Comparison of ENCODE assay signal across 8 mouse cellular contexts in genomic region chr17:15498753-15499113, GRCm38 (mm10). TPM values are rescaled to one million over a fixed set of nuclear protein-coding genes. Genes with fewer than 3 reads are reported as not detected.
DNase-seq lines count a peak whose midpoint lies in the region; ATAC-seq and TF ChIP-seq lines count a peak whose summit lies in the region.

No protein-coding gene starts in this region.

- H3K9ac ChIP-seq in intestine, postnatal 0 days (ENCODE audit: low read depth, low read length) = peak overlapping the region; percentile 91; the same call in 1 of the 2 replicates
- peak overlapping the region; percentile 71 for H3K9ac ChIP-seq in neural tube, embryonic 15.5 days (replicated peaks)

- H3K4me3 ChIP-seq in intestine, postnatal 0 days (ENCODE audit: low read depth, low read length) = peak overlapping the region; percentile 97
- peak overlapping the region; percentile 95 for H3K4me3 ChIP-seq in neural tube, embryonic 15.5 days (replicated peaks)

- no peaks in the 10 kb centered on the region for H3K9me3 ChIP-seq in intestine, postnatal 0 days (ENCODE audit: control insufficient read depth)
- H3K9me3 ChIP-seq in neural tube, embryonic 15.5 days (replicated peaks) = no peaks in the 10 kb centered on the region

- H3K27me3 ChIP-seq in intestine, postnatal 0 days (replicated peaks; ENCODE audit: control insufficient read depth, insufficient read depth, low read length) = no peaks in the 10 kb centered on the region
- no peaks in the 10 kb centered on the region for H3K27me3 ChIP-seq in neural tube, embryonic 15.5 days (replicated peaks)

- H3K27ac ChIP-seq in intestine, postnatal 0 days (ENCODE audit: low read depth, low read length) = 0 out of 2 replicates have a peak overlapping the region, but pooled peaks have one; percentile 98
- peak overlapping the region; percentile 92 for H3K27ac ChIP-seq in neural tube, embryonic 15.5 days (replicated peaks)

- intact Hi-C loops in left cerebral cortex, postnatal 25 days (cut with DNase I) = loop anchor here (1.0 kb wide), 1 partner anchor 207 kb away; no protein-coding TSS in a partner anchor

- peak overlapping the region; percentile 85 for H3K4me2 ChIP-seq in intestine, postnatal 0 days (replicated peaks; ENCODE audit: low read depth)
- H3K4me2 ChIP-seq in neural tube, embryonic 15.5 days = peak overlapping the region; percentile 90

- no peak for TF ChIP-seq CTCF in intestine, postnatal 0 days (IDR thresholded peaks at IDR 0.05; ENCODE audit: low read depth)

- 0 out of 2 replicates have a peak, but pooled peaks cover 11% of the 10 kb centered on the region for H3K4me1 ChIP-seq in intestine, postnatal 0 days (replicated peaks; ENCODE audit: control insufficient read depth, insufficient read depth, low read length)
- peaks cover 46% of the 10 kb centered on the region for H3K4me1 ChIP-seq in neural tube, embryonic 15.5 days

- 36% methylated on average over 7 of the region's 7 CpGs for WGBS in intestine, postnatal 0 days
- 48% methylated on average over 7 of the region's 7 CpGs for WGBS in neural tube, embryonic 15.5 days

- H3K36me3 ChIP-seq in intestine, postnatal 0 days (ENCODE audit: control insufficient read depth, insufficient read depth) = peaks cover 24% of the 10 kb centered on the region
- H3K36me3 ChIP-seq in neural tube, embryonic 15.5 days = peaks cover 12% of the 10 kb centered on the region

- DNase-seq in gastrocnemius, postnatal 10 days = peak; percentile 14
- DNase-seq in gastrocnemius, adult 18-20 months (ENCODE audit: low spot score) = no peak
- DNase-seq in right cerebral cortex, postnatal 4 days = peak; percentile 29
- DNase-seq in right cerebral cortex, postnatal 36 days (ENCODE audit: low spot score in 2 of 2) = no peak
- no peak for DNase-seq in ovary, adult 18-20 months (ENCODE audit: low spot score)
- DNase-seq in left cerebral cortex, postnatal 25 days (ENCODE audit: low spot score in 2 of 2) = no peak

- no peak for ATAC-seq in intestine, postnatal 0 days
- no peak for ATAC-seq in neural tube, embryonic 15.5 days (ENCODE audit: low FRiP score)

RNA-seq across cellular contexts. Expression of gene Psmb1, which starts 0.8 kb away (rescaled TPM):
- 100 to 1,000 TPM; 136 to 143 TPM for total RNA-seq in gastrocnemius, postnatal 10 days (2021)
- total RNA-seq in gastrocnemius, adult 18-20 months (2021) = 100 to 1,000 TPM; 105 to 115 TPM
- polyA plus RNA-seq in intestine, postnatal 0 days (2015; fragmentation: Nextera tagmentation; extraction: Ambion mirVana) = 233 and 246 TPM in 2 replicates
- 247 and 250 TPM in 2 replicates for polyA plus RNA-seq in neural tube, embryonic 15.5 days (2015; fragmentation: Nextera tagmentation; extraction: Ambion mirVana)
- 100 to 1,000 TPM; 122 to 129 TPM for total RNA-seq in left cerebral cortex, postnatal 25 days (2021)

RNA-seq across cellular contexts. Expression of gene Tbp, which starts 1.0 kb away (rescaled TPM):
- 10 to 100 TPM in 1 of 2 experiments, 1 to 10 TPM in 1; 10.0 to 11.6 TPM for total RNA-seq in gastrocnemius, postnatal 10 days (2021)
- 1 to 10 TPM; 6.7 to 7.0 TPM for total RNA-seq in gastrocnemius, adult 18-20 months (2021)
- polyA plus RNA-seq in intestine, postnatal 0 days (2015; fragmentation: Nextera tagmentation; extraction: Ambion mirVana) = 21.7 and 22.4 TPM in 2 replicates
- 48.8 and 51.7 TPM in 2 replicates for polyA plus RNA-seq in neural tube, embryonic 15.5 days (2015; fragmentation: Nextera tagmentation; extraction: Ambion mirVana)
- 10 to 100 TPM; 25.2 to 28.8 TPM for total RNA-seq in left cerebral cortex, postnatal 25 days (2021)

RNA-seq across cellular contexts. Expression of gene Pdcd2, which starts 28.4 kb away (rescaled TPM):
- 10 to 100 TPM; 14.5 to 16.9 TPM for total RNA-seq in gastrocnemius, postnatal 10 days (2021)
- total RNA-seq in gastrocnemius, adult 18-20 months (2021) = 10 to 100 TPM; 13.8 to 19.2 TPM
- polyA plus RNA-seq in intestine, postnatal 0 days (2015; fragmentation: Nextera tagmentation; extraction: Ambion mirVana) = 42.7 and 46.2 TPM in 2 replicates
- polyA plus RNA-seq in neural tube, embryonic 15.5 days (2015; fragmentation: Nextera tagmentation; extraction: Ambion mirVana) = 63.4 and 66.6 TPM in 2 replicates
- 10 to 100 TPM; 14.7 to 17.0 TPM for total RNA-seq in left cerebral cortex, postnatal 25 days (2021)

Comparison
In these comparisons a context has a peak if more than half of its experiments do, and no peak if none do; other contexts are left out.
1. DNase-seq: peak in gastrocnemius, postnatal 10 days (single experiment) and right cerebral cortex, postnatal 4 days (single experiment); none in gastrocnemius, adult 18-20 months (single experiment), right cerebral cortex, postnatal 36 days (0 of 2), ovary, adult 18-20 months (single experiment) and left cerebral cortex, postnatal 25 days (0 of 2).